Comparison of ENCODE assay signal across 8 mouse cellular contexts in genomic region chr7:56042353-56042752, GRCm38 (mm10). TPM values are rescaled to one million over a fixed set of nuclear protein-coding genes. Genes with fewer than 3 reads are reported as not detected.
DNase-seq lines count a peak whose midpoint lies in the region; ATAC-seq lines count a peak whose summit lies in the region.

No protein-coding gene starts in this region.

- peak; percentile 80 for DNase-seq in A20 (ENCODE audit: low read depth, low spot score)
- DNase-seq in NIH3T3 (ENCODE audit: low read depth), result peak; percentile 88
- peak; percentile 63 for DNase-seq in cerebellum, adult 9-11 months
- peak; percentile 75 for DNase-seq in gastrocnemius, adult 18-20 months (ENCODE audit: low spot score)
- peak; percentile 69 for DNase-seq in kidney, postnatal 14 days
- peak; percentile 78 for DNase-seq in liver, embryonic 13.5 days
- DNase-seq in retina, adult 2 months (ENCODE audit: low read depth, low spot score), result peak; percentile 51
- peak; percentile 56 to 69 for DNase-seq in thymus, postnatal 36 days

- no peaks in the 10 kb centered on the region for H3K36me3 ChIP-seq in liver, embryonic 13.5 days

- ATAC-seq in liver, embryonic 13.5 days (ENCODE audit: low read depth), result peak; percentile 67

- no peak overlapping the region for H3K9ac ChIP-seq in liver, embryonic 13.5 days

- H3K27me3 ChIP-seq in liver, embryonic 13.5 days, result no peaks in the 10 kb centered on the region

- peaks cover 33% of the 10 kb centered on the region for H3K4me1 ChIP-seq in liver, embryonic 13.5 days (replicated peaks)

- H3K4me3 ChIP-seq in liver, embryonic 13.5 days (replicated peaks), result no peak overlapping the region

- no peaks in the 10 kb centered on the region for H3K9me3 ChIP-seq in liver, embryonic 13.5 days (replicated peaks)

- H3K27ac ChIP-seq in liver, embryonic 13.5 days, result peak overlapping the region; percentile 43; the same call in 1 of the 2 replicates

- WGBS in liver, embryonic 13.5 days (ENCODE audit: insufficient replicate concordance), result 14% methylated on average over 5 of the region's 5 CpGs

- no peak overlapping the region for H3K4me2 ChIP-seq in liver, embryonic 13.5 days

RNA-seq across cellular contexts. Expression of gene Herc2, which starts 7.6 kb away (rescaled TPM):
- total RNA-seq in gastrocnemius, adult 18-20 months (2021), result 10 to 100 TPM; 49.6 to 52.6 TPM
- 15.6 and 15.7 TPM in 2 replicates for polyA plus RNA-seq in liver, embryonic 13.5 days (2015; fragmentation: Nextera tagmentation; extraction: Ambion mirVana)

RNA-seq across cellular contexts. Expression of gene Nipa1, which starts 22.6 kb away (rescaled TPM):
- total RNA-seq in gastrocnemius, adult 18-20 months (2021), result 1 to 10 TPM; 3.4 to 3.9 TPM
- 15.6 and 16.2 TPM in 2 replicates for polyA plus RNA-seq in liver, embryonic 13.5 days (2015; fragmentation: Nextera tagmentation; extraction: Ambion mirVana)
